Mouse (Mus musculus) lung, postnatal 0 days (tissue): ENCODE measurements at regions not wholly inside any gene's neighbourhood (a gene's known extent, or its start where the extent isn't known, plus 50 kb on each side); places are given as distances from the start of the nearest gene placed in this dataset.

Experiments used
- CTCF ChIP-seq: IDR thresholded peaks from 2 replicates; pipeline ENCODE4 v1.5.1; 2016; ENCODE audit warnings: antibody characterized with exemption, mild to moderate bottlenecking
- EP300 ChIP-seq: IDR thresholded peaks from 2 replicates; pipeline ENCODE4 v1.6.1; 2016; ENCODE audit warnings: antibody characterized with exemption, mild to moderate bottlenecking, control low read depth

- TF ChIP-seq CTCF, result no peak
- no peak for TF ChIP-seq EP300
These were observed 154.5 kb upstream of the Ankrd55 start for GRCm38 (mm10) chr13:112133736-112134135.
